Mouse (Mus musculus) intestine, postnatal 0 days (tissue): Measurements from ENCODE around the gene Vmn2r94. TPM values are rescaled to one million over a fixed set of nuclear protein-coding genes. Genes with fewer than 3 reads are reported as not detected.

Experiments
- ATAC-seq: fragments of 200-750 bp; cut with Nextera tagmentation; 2 replicates; pipeline ENCODE4 v1.8.0; 2017; ENCODE audit warnings: mild to moderate bottlenecking, moderate TSS enrichment, moderate library complexity
- H3K27ac ChIP-seq: fragments of 300-500 bp; sonication (generic); 2 replicates; pipeline ENCODE4 v1.5.1; 2014; ENCODE audit warnings: mild to moderate bottlenecking, low read depth, low read length, moderate library complexity
- H3K27me3 ChIP-seq: fragments of 300-500 bp; sonication (generic); replicated peaks from 2 replicates; pipeline ENCODE4 v1.6.1; 2014; ENCODE audit warnings: low read length, mixed read lengths; ENCODE audit not compliant: control insufficient read depth, insufficient read depth
- H3K36me3 ChIP-seq: fragments of 300-500 bp; sonication (generic); 2 replicates; pipeline ENCODE4 v1.6.1; 2014; ENCODE audit warnings: mild to moderate bottlenecking, moderate library complexity; ENCODE audit not compliant: control insufficient read depth, insufficient read depth
- H3K4me1 ChIP-seq: fragments of 300-500 bp; sonication (generic); replicated peaks from 2 replicates; pipeline ENCODE4 v1.6.1; 2014; ENCODE audit warnings: antibody characterized with exemption, low read length, mixed read lengths; ENCODE audit not compliant: control insufficient read depth, insufficient read depth
- H3K4me2 ChIP-seq: fragments of 300-500 bp; sonication (generic); replicated peaks from 2 replicates; pipeline ENCODE4 v1.6.1; 2014; ENCODE audit warnings: low read depth, mild to moderate bottlenecking, moderate library complexity
- H3K4me3 ChIP-seq: fragments of 300-500 bp; sonication (generic); 2 replicates; pipeline ENCODE4 v1.5.1; 2014; ENCODE audit warnings: low read depth, low read length
- H3K9ac ChIP-seq: fragments of 300-500 bp; sonication (generic); 2 replicates; pipeline ENCODE4 v1.6.1; 2014; ENCODE audit warnings: mild to moderate bottlenecking, low read depth, low read length
- H3K9me3 ChIP-seq: fragments of 300-500 bp; sonication (generic); 2 replicates; pipeline ENCODE4 v1.6.1; 2016; ENCODE audit warnings: mixed run types; ENCODE audit not compliant: control insufficient read depth
- CTCF ChIP-seq: sonication (generic); IDR thresholded peaks from 2 replicates; pipeline ENCODE4 v1.5.1; 2016; ENCODE audit warnings: low read depth, mild to moderate bottlenecking, control low read depth, antibody characterized with exemption, moderate library complexity
- WGBS: fragments of 180-500 bp; shearing (Covaris S2); extraction: QIAGEN DNeasy Blood & Tissue Kit; methylation state at CpG from one replicate; pipeline ENCODE4 v1.1.7; 2014; 5-methylcytosine and 5-hydroxymethylcytosine counted together
- polyA plus RNA-seq: library from polyadenylated mRNA; unstranded; fragments of >200 nt; fragmentation: Nextera tagmentation; extraction: Ambion mirVana; gene quantifications from 2 replicates; pipeline ENCODE4 v1.2.1, GENCODE M21; 2015

Gene Vmn2r94
- polyA plus RNA-seq = not detected in 2 replicates

DNA sequence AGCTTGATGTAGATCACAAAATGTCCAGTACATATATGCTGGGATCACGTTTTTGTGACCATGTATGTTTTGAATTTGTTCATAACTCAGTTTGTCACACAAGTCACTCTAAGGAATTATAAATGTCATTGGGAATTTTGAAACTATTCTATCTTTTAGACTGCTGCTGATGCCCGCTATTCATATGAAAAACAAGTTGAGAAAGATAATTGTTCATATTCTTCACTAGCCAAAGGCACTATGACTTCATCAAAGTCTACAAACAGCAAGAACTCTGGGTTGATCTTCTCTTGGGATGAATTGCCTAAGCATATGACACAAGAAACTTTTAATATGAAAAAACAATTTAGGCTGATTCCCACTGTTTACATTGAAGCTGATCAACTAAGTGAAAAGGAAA lies at the start of gene Vmn2r94:
TSS of gene Vmn2r94 (minus strand) at position 101 of the 400 bp plus-strand sequence.
- H3K4me1 ChIP-seq = no peaks in the 10 kb centered on the region
- H3K9me3 ChIP-seq = no peaks in the 10 kb centered on the region
- TF ChIP-seq CTCF = no peak
- no peak within 1 kb of the TSS for H3K4me2 ChIP-seq
- 72% methylated on average over 2 of the region's 2 CpGs for WGBS
- H3K27me3 ChIP-seq = no peaks in the 10 kb centered on the region
- H3K9ac ChIP-seq = no peak within 1 kb of the TSS
- H3K36me3 ChIP-seq = no peaks in the 10 kb centered on the region
- no peak for ATAC-seq
- H3K27ac ChIP-seq = no peak within 1 kb of the TSS
- no peak within 1 kb of the TSS for H3K4me3 ChIP-seq

DNA sequence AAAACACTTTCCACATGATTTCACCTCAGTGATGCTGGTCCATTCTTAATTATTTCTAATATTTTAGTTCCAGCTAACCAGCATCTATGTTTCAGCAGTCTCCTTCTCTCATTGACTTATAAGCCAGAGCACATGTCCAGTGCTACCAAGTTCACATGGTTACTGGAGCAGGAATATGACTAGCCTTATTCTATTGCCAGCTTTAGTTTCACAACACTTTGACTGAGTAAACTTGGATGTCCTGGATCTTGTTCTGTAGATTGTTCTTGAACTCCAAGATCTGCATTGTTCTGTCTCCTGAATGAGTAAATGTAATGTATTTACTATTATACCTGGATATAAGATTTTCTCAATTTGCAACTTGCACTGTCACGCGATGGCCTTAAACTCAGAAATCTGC lies 45.5 kb upstream of the Vmn2r94 start:
- H3K4me3 ChIP-seq = no peak overlapping the region
- H3K36me3 ChIP-seq = no peaks in the 10 kb centered on the region
- H3K27me3 ChIP-seq = no peaks in the 10 kb centered on the region
- TF ChIP-seq CTCF = no peak
- 0 out of 2 replicates have a peak, but pooled peaks cover 3% of the 10 kb centered on the region for H3K9me3 ChIP-seq
- no peak overlapping the region for H3K9ac ChIP-seq
- ATAC-seq = no peak
- 97% methylated on average over 2 of the region's 2 CpGs for WGBS
- no peaks in the 10 kb centered on the region for H3K4me1 ChIP-seq
- H3K4me2 ChIP-seq = no peak overlapping the region
- H3K27ac ChIP-seq = no peak overlapping the region

DNA sequence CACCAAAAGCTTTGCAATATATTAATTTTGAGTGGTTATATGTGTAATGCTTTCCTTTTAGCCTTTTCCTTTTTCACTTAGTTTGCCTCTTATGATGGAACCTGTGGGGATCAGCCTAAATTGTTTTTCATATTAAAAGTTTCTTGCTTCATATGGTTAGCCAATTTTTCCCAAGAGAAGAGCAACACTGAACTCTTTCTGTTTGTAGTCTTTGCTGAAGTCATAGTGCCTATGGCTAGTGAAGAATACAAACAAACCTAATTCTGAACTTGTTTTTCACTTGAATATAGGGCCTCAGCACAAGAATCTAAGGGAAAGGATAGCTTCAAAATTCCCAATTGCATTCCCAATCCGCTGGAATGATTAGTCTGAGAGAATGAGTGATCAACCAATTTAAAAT lies 20.2 kb upstream of the Vmn2r94 start, which contains the start of gene Vmn2r93:
TSS of gene Vmn2r93 (plus strand) at position 301 of the 400 bp plus-strand sequence.
- no peak within 1 kb of the TSS for H3K4me3 ChIP-seq
- no peak within 1 kb of the TSS for H3K27ac ChIP-seq
- H3K27me3 ChIP-seq = no peaks in the 10 kb centered on the region
- H3K36me3 ChIP-seq = no peaks in the 10 kb centered on the region
- H3K9ac ChIP-seq = no peak within 1 kb of the TSS
- ATAC-seq = no peak
- no peaks in the 10 kb centered on the region for H3K9me3 ChIP-seq
- WGBS = 48% methylated on average over 1 of the region's 1 CpGs
- no peak within 1 kb of the TSS for H3K4me2 ChIP-seq
- H3K4me1 ChIP-seq = no peaks in the 10 kb centered on the region
- TF ChIP-seq CTCF = no peak

DNA sequence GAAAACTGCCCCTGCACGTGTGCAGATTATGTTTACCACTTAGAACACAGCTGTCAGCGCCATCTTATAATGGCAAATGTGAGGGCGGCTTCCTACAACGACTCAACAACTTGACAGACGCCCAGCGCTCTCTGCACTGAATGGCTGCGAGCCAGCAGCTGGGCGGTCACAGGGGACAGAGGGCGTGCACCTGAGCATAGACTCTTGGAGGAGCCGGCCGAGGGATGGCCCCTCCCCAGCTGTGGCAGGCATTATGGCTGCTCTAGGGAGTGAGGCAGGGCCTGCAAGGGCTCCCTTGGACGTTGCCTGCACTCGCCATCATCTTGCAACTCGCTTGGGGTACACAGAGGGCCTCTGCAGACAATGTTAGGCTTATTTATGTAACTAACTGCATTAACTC lies 40.6 kb downstream of the Vmn2r94 start:
- Histone ChIP-seq H3K4me3 (no peak overlapping the region), H3K27me3 (no peaks in the 10 kb centered on the region), H3K9me3 (no peaks in the 10 kb centered on the region), H3K9ac (no peak overlapping the region), H3K27ac (no peak overlapping the region), H3K4me1 (no peaks in the 10 kb centered on the region), H3K36me3 (no peaks in the 10 kb centered on the region), H3K4me2 (no peak overlapping the region)
- no peak for TF ChIP-seq CTCF
- 77% methylated on average over 13 of the region's 14 CpGs for WGBS
- no peak for ATAC-seq

DNA sequence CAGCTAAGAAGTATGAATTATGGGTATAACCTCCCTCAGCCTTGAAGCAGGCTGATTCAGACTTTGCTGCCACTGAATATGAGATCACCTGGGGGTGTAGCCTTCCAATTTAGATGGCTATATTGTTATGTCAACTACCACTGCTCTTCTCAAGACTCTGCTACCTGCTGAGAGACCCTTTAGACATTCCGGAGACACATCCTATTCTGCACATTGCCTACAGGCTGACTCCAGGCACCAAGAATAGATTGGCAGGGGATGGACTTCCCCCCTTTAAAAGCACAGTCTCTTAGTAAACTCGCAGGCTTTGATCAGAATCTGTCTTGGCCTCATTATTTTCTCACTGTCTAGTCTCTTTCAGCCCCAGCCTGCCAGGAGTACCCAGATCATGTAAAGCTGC lies 45.6 kb downstream of the Vmn2r94 start:
- H3K36me3 ChIP-seq = no peaks in the 10 kb centered on the region
- WGBS = 76% methylated on average over 2 of the region's 2 CpGs
- no peak for ATAC-seq
- H3K27ac ChIP-seq = no peak overlapping the region
- H3K27me3 ChIP-seq = no peaks in the 10 kb centered on the region
- no peak for TF ChIP-seq CTCF
- H3K4me2 ChIP-seq = no peak overlapping the region
- H3K4me1 ChIP-seq = no peaks in the 10 kb centered on the region
- H3K9me3 ChIP-seq = no peaks in the 10 kb centered on the region
- no peak overlapping the region for H3K4me3 ChIP-seq
- no peak overlapping the region for H3K9ac ChIP-seq

DNA sequence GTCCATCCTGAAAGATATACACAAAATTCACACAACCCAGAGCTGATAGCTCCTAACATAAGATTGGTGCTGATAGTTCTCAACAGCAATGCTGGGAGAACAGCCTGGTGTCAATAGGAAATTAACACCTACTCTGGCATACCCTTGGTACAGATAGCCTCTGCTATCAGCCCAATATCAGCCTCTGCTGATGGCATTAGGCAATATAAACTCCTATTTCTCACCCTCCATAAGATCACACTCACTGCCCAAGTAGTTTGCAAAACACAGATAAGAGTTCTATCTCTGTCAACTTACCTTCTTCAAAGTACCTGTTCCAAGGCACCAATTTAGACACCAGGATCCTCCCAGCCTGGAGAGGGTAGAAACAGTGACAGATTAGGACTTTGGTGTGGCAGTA lies 56.3 kb downstream of the Vmn2r94 start:
- H3K4me2 ChIP-seq = no peak overlapping the region
- H3K36me3 ChIP-seq = no peaks in the 10 kb centered on the region
- H3K27ac ChIP-seq = no peak overlapping the region
- H3K9ac ChIP-seq = no peak overlapping the region
- ATAC-seq = no peak
- no peak for TF ChIP-seq CTCF
- H3K9me3 ChIP-seq = no peaks in the 10 kb centered on the region
- no peaks in the 10 kb centered on the region for H3K4me1 ChIP-seq
- H3K27me3 ChIP-seq = no peaks in the 10 kb centered on the region
- no peak overlapping the region for H3K4me3 ChIP-seq

Other genes with a start within 250 kb of the Vmn2r94 start
- gene Vmn2r124, start 228.3 kb downstream of the Vmn2r94 start, polyA plus RNA-seq = not detected in 2 replicates
- gene Vmn2r91, start 192.7 kb downstream of the Vmn2r94 start, polyA plus RNA-seq = not detected in 2 replicates
- not detected in 2 replicates for gene Vmn2r92, start 125.9 kb downstream of the Vmn2r94 start, polyA plus RNA-seq
- gene Vmn2r93, start 20.3 kb upstream of the Vmn2r94 start, polyA plus RNA-seq = not detected in 2 replicates
- gene Vmn2r95, start 146.3 kb upstream of the Vmn2r94 start, polyA plus RNA-seq = not detected in 2 replicates